Mouse (Mus musculus): ENCODE measurements around the gene Fbxo44. TPM values are rescaled to one million over a fixed set of nuclear protein-coding genes. Genes with fewer than 3 reads are reported as not detected.
"Not testable (repeated sequence)": the region's sequence is repeated elsewhere in the genome, so short reads cannot be mapped to it uniquely, and the experiment has no call there.

The Fbxo44 gene
- total RNA-seq (2021) = 10 to 100 TPM; 18.2 to 18.8 TPM

DNA sequence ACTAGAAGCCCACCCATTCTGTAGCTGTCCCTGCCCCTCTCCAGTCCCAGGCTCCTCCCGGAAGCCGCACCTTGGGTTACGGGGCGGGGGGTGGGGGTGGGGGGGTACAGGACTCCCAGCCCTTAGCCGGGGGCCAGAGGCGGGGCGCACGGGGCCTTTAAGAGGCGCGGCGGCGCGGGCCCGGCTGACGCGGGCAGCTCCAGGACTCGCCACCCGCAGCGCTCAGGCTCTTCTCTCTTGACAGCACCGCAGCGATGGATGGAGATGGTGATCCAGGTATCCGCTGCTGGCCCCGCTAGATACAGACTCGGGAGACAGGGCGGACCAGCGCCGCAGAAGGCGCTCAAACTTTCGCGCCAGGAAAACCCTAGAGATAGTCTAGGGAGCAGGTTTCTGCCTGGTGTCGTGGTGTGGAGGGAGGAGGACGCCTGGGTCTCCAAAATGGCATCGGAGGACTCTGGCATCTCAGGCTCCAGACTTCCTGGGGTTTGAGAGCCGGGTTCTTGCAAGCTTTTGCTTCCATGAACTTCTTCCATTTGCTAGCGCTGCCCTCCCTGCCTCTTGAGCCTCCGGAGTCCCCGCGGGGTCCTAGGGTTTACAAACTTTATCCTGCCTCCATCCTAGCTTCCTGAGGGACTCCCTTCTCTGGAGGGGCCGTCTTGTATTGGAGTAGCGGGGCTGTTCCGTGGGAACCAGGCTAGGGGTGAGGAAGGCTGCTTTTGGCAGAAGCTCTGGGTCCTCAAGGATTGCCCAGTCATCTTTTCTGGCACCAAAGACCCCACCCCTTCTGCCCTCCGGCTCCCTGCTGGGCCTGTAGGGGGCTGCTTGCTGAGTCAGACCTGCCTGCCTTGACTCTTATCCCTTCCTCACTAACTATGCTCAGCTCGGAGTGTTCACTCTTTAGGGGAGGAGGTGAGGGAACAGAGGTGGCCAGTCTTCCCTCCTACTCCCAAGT lies at the start of gene Fbxo44, which contains the start of gene Fbxo2:
Gene Fbxo44 (minus strand): TSS at position 47 of the 955 bp plus-strand sequence.
Gene Fbxo2 (plus strand): TSS at position 186 of the 955 bp plus-strand sequence.
- DNase-seq = no peak
- intact Hi-C loops (cut with DNase I) = no loop called here

DNA sequence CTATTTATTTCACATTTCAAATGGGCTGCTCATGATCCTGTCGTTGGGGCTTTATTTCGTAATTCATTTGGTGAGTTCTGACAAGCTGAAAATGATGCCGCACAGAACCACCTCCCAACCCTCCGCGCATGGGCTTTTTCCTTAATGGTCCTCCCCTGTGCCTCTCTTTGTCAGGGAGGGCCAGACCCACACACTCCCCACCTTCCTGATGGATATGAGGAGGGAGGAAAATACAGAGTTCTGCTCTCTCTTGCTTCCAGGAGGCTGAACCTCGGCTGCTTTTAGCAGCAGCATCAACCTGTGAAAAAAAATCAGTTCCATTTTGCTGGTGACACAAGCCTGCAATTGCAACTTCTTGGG lies 44.6 kb upstream of the Fbxo44 start:
- DNase-seq = no peak
- intact Hi-C loops (cut with DNase I) = no loop called here

DNA sequence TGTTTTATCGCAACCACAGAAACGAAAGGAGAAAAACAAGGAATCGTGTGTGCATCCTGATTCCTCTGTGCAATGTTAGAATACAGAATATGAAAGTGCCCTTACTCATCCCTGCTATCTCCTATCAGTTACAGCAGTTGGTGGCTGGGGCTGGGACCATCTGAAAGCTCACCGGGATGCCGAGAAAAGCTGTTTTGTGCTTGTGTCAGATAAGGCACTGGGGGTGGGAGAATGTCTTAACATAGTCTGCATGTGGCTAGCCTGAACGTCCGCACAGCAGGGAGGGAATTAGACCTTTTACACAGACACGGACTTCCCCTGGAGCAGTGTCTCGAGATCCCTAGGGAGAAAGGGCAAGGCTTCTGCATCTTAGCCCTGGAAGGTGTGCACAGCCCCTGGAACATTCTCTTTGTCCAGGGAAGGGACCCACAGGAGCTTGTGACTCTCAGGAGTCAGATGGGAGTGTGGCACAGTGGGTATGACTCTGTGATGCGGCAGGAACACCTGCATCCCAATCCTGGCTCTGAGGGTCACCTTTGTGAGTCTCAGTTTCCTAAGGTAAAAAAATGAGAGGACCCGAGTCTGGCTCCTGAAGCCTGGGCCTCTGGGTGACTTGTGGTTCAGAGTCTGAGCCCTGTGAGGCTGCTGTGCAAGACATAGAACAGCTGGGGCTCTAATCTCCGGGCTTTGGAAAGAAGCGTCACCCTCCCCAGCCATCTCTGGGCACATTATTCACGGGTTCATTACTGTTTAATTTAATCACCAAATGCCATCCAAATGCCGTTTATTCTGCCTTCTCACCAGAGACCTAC lies 44.0 kb upstream of the Fbxo44 start:
- no peak for DNase-seq
- intact Hi-C loops (cut with DNase I) = no loop called here

DNA sequence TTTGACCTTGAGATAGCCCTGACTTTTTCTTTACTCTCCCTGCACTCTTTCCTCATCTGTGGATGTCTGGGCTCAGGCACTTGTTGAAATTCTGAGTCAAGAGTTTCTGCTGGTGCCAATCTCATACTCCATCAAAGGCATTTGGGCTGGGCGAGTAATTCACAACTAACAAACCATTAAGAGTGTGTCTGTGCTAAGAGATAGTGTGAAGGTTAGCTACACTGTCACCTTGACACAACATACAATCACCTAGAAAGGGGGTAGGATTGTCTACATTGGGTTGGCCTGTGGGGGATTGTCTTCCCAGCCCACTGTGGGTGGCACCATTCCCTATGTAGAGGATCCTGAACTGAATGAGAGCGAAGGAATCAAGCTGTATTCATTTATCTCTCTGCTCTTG lies 43.3 kb upstream of the Fbxo44 start:
- no peak for DNase-seq
- intact Hi-C loops (cut with DNase I) = no loop called here

DNA sequence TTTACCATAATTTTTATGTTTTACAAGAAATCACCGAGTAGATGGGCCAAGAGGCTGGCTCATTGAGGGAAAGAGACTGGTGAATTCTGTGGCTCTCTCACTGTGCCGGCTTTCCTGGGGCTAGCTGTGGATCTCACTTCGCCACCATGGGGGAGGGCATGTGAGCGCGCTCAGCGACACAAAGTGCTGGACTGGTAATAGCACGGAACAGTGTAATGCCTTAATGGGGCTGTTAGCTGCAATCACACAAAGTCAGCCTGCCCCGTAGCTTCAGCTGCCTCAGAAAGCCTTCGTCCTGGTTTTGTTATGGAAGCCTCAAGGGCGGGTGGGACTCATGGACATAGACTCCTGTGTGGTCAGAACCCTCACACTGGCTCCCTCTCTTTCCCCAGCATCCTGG lies 38.4 kb upstream of the Fbxo44 start:
- intact Hi-C loops (cut with DNase I) = no loop called here

DNA sequence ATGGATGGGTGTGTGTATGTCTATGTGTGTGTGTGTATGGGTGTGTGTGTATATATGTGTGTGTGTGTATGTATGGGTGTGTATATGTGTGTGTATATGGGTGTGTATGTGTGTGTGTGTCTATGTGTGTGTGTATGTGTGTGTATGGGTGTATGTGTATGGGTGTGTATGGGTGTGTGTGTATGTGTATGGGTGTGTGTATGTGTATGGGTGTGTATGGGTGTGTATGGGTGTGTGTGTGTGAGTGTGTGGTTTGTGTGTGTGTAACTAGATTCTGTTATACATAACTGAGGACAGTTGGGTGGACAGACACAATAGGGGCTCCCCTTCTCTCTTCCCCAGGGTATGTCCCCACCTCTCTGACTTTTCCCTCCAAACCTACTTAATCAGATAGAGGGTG lies 34.1 kb upstream of the Fbxo44 start:
- intact Hi-C loops (cut with DNase I) = no loop called here
- no peak for DNase-seq

More for the DNA sequence above, 38.4 kb upstream of the Fbxo44 start:
- no peak for DNase-seq

DNA sequence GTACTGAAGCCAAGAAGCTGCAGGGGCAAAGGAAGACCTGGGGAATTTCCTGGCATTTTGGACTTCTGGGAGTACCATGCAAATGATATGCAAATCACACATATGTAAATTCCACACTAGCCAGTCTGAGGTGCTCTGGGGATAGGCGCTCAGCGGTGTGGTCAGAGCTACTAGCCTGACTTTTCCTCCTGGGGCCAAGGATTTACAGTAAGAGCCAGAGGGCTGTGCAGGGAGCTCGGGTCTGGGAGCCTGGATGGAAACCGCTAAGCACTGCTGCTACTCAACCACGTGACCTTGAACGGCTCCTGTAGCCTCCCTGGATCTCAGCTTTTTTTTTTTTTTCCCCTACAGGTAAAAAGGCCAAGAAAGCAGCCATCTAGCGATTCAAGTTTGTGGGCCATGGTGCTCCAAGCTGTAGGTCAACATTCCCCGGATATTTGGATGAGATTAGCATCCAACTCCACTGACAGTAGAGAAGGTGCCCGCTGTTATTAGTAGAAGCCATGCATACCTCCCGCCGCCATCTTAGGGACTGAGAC lies 32.5 kb upstream of the Fbxo44 start:
- intact Hi-C loops (cut with DNase I) = no loop called here
- DNase-seq = no peak

DNA sequence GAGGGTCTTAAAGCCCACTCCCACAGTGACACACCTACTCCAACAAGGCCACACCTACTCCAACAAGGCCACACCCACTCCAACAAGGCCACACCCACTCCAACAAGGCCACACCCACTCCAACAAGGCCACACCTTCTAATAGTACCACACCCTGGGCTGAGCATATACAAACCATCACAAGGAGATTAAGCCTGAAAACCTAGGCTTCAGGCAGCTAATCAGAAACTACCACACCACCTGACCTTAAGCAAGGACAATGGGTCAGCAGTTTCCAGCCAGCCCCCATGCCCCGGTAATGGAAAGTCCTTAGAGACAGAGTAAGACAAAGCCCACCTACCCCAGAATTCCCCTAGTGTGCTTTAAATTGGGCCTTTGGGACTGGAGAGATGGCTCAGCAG lies 28.5 kb upstream of the Fbxo44 start:
- intact Hi-C loops (cut with DNase I); DNase-seq: not testable (repeated sequence)

DNA sequence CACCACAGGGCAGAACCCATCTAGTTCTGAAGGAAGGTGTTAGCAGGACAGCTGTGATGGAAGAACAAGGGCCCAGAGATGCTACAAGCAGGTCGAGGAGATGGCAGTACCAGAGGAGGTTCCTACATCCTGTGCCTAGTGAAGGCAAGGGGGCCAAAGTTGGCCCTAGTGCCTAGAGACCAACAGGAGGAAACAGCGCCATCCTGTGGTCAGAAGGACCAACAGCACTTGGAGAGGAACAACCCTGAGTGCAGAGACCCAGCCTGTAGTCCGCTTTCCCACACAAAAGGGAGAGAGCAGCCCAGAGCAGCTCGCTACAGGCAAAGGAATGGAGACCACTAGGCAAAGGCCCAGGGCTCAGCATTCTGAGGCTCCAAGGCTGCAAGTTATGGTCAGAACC lies 25.5 kb upstream of the Fbxo44 start:
- no peak for DNase-seq
- intact Hi-C loops (cut with DNase I) = no loop called here

DNA sequence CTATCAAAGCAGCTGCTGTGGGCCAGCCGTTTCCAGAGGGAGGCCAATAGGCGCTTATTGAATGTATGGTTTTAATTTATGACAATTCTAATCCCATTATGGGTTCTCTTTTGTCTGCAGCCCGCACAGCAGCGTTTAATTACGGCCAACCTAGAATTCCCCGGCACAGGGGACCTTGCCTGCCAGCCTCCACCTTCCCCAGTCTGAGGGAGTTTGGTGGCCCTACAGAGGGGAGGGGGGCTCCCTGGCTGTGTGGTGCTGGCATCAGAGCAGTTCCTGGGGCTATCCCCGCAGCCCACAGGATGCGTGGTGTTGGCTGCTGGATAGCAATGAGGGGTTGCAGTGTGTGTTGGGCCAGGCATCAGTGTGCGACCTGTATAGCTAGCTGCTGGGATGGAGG lies 24.3 kb upstream of the Fbxo44 start:
- intact Hi-C loops (cut with DNase I) = no loop called here
- no peak for DNase-seq

DNA sequence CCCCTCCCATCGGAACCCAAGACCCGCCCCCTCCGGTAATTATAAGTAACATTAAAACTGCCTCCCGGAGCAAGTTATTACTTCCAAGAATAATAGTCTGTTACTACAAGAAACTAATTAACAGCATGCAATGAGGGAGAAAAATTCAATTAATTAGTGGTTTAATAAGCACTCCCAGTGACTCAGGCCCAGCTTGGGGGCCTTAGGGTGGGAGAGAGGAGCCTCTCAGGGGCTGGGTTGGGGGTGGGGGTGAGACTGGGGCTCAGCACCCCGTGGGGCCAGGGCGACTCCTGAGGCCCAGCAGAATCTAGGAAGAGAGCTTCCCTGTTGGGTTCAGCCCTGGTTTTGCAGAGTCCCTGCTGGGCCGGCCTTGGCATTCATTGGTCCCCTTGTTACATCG lies 22.1 kb upstream of the Fbxo44 start:
- no peak for DNase-seq
- intact Hi-C loops (cut with DNase I) = no loop called here

DNA sequence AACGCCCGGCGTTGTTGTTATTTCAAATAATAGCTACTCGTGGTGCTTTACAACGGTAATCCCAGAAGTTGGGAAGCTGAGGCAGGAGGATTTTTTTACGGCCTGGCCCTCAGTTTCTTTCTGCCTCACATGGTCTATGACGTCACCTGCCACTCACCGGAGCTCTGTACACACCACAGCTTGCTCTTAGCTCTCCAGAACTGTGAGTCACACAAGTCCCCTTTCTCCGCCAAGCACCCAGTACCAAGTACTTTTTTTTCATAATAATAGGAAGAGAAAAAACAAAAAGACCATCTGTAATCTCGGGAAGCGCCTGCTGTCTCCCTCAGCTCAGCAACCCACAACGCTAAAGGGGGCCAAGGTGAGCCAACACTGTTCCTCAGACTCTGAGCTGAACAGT lies 21.2 kb upstream of the Fbxo44 start:
- intact Hi-C loops (cut with DNase I) = no loop called here
- no peak for DNase-seq

DNA sequence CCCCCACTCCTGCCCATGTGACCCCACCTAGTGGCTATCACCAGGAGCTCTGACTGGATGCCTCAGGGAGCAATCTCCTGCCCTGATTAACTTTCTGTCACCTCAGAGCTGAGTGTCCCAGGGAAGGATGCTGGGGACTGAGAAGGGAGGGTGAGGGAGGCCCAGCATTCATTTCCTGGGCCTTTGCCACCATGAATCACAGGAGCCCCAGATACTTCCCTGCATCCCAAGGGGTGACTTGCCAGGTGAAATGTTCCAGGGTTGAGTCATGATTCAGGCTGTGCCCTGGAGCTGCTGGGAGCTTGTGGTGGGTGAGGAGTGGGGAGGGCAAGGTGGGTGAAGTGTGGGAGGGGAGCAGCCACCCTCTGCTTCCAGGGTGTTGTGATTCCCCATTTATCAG lies 17.4 kb upstream of the Fbxo44 start:
- intact Hi-C loops (cut with DNase I) = no loop called here
- no peak for DNase-seq

DNA sequence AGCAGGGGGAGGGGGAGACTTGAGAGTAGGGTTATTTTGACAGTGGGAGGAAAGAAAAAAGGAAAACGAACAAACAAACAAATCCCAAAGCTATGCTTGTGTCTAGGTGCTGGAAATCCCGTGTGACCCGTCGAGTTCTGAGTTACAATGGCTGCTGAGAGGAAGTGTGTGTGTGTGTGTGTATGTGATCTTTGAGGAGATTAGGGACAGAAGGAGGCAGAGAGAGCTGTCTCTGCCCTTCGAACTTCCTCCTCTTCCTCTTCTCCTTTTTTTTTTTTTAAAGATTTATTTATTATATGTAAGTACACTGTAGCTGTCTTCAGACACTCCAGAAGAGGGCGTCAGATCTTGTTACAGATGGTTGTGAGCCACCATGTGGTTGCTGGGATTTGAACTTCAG lies 16.3 kb upstream of the Fbxo44 start:
- DNase-seq; intact Hi-C loops (cut with DNase I): not testable (repeated sequence)

DNA sequence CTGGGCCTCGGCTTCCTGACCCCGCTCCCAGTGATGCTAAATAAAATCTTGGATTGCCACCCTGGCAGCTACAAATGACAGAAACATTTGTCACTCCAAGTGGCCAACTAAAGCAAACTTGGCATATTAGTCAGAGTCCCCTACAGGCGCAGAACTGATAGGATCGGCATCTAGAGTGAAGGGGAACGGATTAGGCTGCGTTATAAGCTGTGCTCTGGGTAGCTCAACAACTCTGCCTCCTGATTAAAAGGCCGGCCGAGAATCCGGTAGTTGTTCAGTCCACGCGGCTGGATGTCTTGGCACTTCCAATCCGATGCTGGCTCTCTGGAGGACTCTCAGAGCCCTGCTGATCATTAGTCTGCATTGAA lies 14.2 kb upstream of the Fbxo44 start:
- intact Hi-C loops (cut with DNase I) = no loop called here
- no peak for DNase-seq

DNA sequence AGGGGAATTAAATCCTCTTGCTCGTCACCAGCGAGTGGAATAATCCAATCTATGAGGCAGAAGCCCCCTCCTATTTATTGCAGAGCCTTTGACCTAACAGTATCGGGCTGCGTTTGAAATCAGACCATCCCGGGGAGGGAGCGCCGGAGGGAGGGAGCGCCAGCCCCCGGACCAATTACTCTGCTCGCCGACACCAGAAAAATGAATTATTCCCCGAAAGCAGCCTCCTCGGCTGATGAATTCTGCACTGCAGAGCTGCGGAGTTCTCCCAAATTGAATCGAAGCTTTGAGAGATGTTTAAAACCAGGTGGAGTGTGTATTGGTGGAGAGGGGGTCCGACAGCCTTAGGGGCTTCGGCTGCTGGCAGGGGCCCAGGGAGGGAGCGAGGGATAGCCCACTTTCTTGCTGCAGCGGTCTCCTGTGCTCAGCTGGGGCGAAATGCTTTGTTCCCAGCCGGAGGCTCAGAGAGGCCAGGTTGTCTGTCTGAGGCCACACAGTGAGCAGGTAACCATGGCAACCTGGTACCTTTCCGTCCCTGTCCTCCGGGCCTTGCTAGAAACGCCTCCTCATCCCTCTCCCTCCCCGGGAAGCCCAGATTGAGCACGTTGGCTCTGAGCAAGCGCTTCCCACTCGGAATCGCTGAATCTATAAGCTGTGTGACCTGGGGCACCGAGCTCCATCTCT lies 13.7 kb upstream of the Fbxo44 start:
- intact Hi-C loops (cut with DNase I) = no loop called here
- DNase-seq = no peak

DNA sequence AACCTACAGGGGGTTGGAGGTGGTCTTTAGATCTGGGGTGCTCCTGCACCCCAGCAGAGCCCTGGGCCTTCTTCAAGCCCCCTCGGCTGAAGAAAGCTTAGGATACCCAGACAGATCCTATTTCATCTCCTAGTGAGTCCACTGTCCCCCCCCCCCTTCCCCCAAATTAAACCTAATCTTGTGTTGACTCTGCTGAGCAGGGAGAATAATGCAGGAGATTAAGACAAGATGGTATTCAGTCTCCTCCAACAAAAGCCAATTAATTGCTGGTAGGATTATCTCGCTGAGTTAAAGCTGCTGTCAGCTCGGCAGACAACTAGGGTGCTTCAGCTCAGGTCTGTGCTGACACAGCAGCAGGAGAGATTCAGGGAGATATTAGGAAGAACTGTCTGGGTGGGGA lies 11.0 kb upstream of the Fbxo44 start:
- intact Hi-C loops (cut with DNase I) = loop anchor here (2.0 kb wide), 1 partner anchor 436 kb away; no protein-coding TSS in a partner anchor

DNA sequence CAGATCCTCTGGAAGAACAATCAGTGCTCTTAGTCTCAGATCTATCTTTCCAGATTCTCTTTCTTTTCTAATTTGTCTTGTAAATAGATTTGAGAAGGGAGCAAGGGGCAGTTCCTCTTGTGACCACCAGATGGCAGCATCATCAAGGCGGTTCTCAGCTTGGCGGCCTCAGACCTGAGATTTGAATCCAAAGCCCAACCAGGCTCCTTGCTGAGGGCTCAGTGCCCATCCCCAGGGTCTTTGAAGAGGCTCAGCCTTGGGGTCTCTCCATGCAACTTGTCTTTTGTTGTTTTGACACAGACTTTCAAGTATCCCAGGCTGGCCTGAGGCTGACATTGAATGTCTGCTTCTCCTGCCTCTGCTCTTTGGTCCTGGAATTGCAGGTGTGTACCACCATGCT lies 10.6 kb upstream of the Fbxo44 start:
- DNase-seq = peak; percentile 57 to 67
- intact Hi-C loops (cut with DNase I) = loop anchor here (1.0 to 2.0 kb wide), 3 partner anchors 258 to 436 kb away; no protein-coding TSS in a partner anchor

More for the DNA sequence above, 11.0 kb upstream of the Fbxo44 start:
- no peak for DNase-seq

DNA sequence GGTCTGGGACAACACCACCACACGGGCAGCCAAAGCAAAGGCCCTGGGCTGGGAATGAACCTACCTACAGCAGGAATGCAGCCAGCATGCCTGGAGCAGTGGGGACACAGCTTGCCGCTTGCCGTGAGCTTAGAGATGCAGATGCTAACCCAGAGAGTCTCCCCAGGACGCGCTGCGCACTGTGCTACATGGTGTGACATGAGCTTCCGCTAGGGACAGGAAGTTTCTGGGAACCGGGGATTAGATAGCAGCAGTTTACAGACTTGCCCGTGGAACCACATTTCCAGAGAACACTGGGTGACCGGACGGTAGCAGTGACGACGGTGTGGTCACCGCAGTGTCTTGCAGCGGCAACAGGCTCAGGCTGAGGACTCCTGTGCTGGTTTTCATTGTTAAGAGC lies 9.3 kb upstream of the Fbxo44 start:
- intact Hi-C loops (cut with DNase I) = no loop called here
- no peak for DNase-seq

DNA sequence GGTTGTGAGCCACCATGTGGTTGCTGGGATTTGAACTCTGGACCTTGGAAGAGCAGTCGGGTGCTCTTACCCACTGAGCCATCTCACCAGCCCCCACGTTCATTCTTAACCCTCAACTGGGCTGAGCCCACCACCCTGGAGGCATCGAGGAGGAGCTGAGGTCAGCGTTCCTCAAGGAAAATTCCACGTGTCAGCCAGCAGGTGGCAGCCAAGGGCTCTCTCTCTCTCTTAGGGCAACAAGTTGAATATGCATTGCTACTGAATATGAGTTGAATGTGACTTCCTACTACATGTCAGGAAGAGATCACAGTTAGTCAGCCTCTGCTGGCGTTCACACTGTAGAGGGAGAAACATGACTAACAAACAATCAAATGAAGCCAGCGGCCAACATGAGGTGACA lies 8.0 kb upstream of the Fbxo44 start:
- DNase-seq = peak; percentile 64 to 75
- intact Hi-C loops (cut with DNase I) = no loop called here

DNA sequence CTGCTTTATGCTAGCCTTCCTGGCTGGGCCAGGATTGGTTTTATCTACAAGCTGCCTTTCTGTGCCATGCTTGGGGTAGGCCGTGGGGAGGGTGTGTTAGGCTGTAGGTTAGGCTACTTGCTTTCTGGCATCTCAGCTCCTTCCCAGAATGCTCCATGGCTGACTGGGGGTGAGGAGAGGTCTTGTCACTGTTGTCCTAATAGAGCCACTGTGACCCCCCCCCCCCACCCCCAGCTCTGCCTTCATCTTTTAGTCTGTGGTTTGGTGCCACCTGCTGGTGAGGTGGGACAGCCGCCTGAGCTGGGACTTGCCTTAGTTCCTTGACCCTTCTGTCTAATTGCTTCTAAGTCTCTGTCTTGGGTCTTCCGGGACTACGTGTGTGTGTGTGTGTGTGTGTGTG lies 6.7 kb upstream of the Fbxo44 start:
- intact Hi-C loops (cut with DNase I) = loop anchor here (1.0 kb wide), 1 partner anchor 53 kb away; no protein-coding TSS in a partner anchor
- DNase-seq = peak; percentile 67 to 79
